Mouse (Mus musculus): ENCODE data around the gene Kif5c.

Gene Kif5c

GRCm38 (mm10) chr2:49618829-49619718 is at the start of gene Kif5c:
Gene Kif5c, plus strand, starts transcription at chr2:49619298.
- in situ Hi-C loops (cut with MboI; ENCODE audit: low pct_unique_long_range_greater_than_20kb in 1 of 2, low sequenced_read_pairs in 2 of 2, unreplicated experiment in 1 of 2), result no loop called here

- in situ Hi-C loops (cut with MboI; ENCODE audit: low pct_unique_long_range_greater_than_20kb in 1 of 2, low sequenced_read_pairs in 2 of 2, unreplicated experiment in 1 of 2), result no loop called here
Observed at GRCm38 (mm10) chr2:49569862-49570777, 49.0 kb upstream of the Kif5c start.

GRCm38 (mm10) chr2:49570778-49571101 is 48.4 kb upstream of the Kif5c start:
- in situ Hi-C loops (cut with MboI; ENCODE audit: low pct_unique_long_range_greater_than_20kb in 1 of 2, low sequenced_read_pairs in 2 of 2, unreplicated experiment in 1 of 2), result no loop called here

GRCm38 (mm10) chr2:49571159-49571920 is 47.8 kb upstream of the Kif5c start:
- in situ Hi-C loops (cut with MboI; ENCODE audit: low pct_unique_long_range_greater_than_20kb in 1 of 2, low sequenced_read_pairs in 2 of 2, unreplicated experiment in 1 of 2), result no loop called here

GRCm38 (mm10) chr2:49572111-49572642 is 46.9 kb upstream of the Kif5c start:
- in situ Hi-C loops (cut with MboI; ENCODE audit: low pct_unique_long_range_greater_than_20kb in 1 of 2, low sequenced_read_pairs in 2 of 2, unreplicated experiment in 1 of 2), result no loop called here

GRCm38 (mm10) chr2:49572684-49573083 is 46.4 kb upstream of the Kif5c start:
- in situ Hi-C loops (cut with MboI; ENCODE audit: low pct_unique_long_range_greater_than_20kb in 1 of 2, low sequenced_read_pairs in 2 of 2, unreplicated experiment in 1 of 2), result no loop called here

GRCm38 (mm10) chr2:49573282-49573681 is 45.8 kb upstream of the Kif5c start:
- in situ Hi-C loops (cut with MboI; ENCODE audit: low pct_unique_long_range_greater_than_20kb in 1 of 2, low sequenced_read_pairs in 2 of 2, unreplicated experiment in 1 of 2), result no loop called here

- in situ Hi-C loops (cut with MboI; ENCODE audit: low pct_unique_long_range_greater_than_20kb in 1 of 2, low sequenced_read_pairs in 2 of 2, unreplicated experiment in 1 of 2), result no loop called here
Observed at GRCm38 (mm10) chr2:49580585-49580984, 38.5 kb upstream of the Kif5c start.

GRCm38 (mm10) chr2:49582546-49582945 is 36.6 kb upstream of the Kif5c start:
- in situ Hi-C loops (cut with MboI; ENCODE audit: low pct_unique_long_range_greater_than_20kb in 1 of 2, low sequenced_read_pairs in 2 of 2, unreplicated experiment in 1 of 2), result no loop called here

- in situ Hi-C loops (cut with MboI; ENCODE audit: low pct_unique_long_range_greater_than_20kb in 1 of 2, low sequenced_read_pairs in 2 of 2, unreplicated experiment in 1 of 2), result no loop called here
Observed at GRCm38 (mm10) chr2:49583311-49583710, 35.8 kb upstream of the Kif5c start.

GRCm38 (mm10) chr2:49590450-49590849 is 28.6 kb upstream of the Kif5c start:
- in situ Hi-C loops (cut with MboI; ENCODE audit: low pct_unique_long_range_greater_than_20kb in 1 of 2, low sequenced_read_pairs in 2 of 2, unreplicated experiment in 1 of 2), result no loop called here

GRCm38 (mm10) chr2:49592926-49593325 is 26.2 kb upstream of the Kif5c start:
- in situ Hi-C loops (cut with MboI; ENCODE audit: low pct_unique_long_range_greater_than_20kb in 1 of 2, low sequenced_read_pairs in 2 of 2, unreplicated experiment in 1 of 2), result no loop called here

- in situ Hi-C loops (cut with MboI; ENCODE audit: low pct_unique_long_range_greater_than_20kb in 1 of 2, low sequenced_read_pairs in 2 of 2, unreplicated experiment in 1 of 2), result no loop called here
Observed at GRCm38 (mm10) chr2:49594886-49595285, 24.2 kb upstream of the Kif5c start.

- in situ Hi-C loops (cut with MboI; ENCODE audit: low pct_unique_long_range_greater_than_20kb in 1 of 2, low sequenced_read_pairs in 2 of 2, unreplicated experiment in 1 of 2), result no loop called here
Observed at GRCm38 (mm10) chr2:49596318-49596717, 22.8 kb upstream of the Kif5c start.

- in situ Hi-C loops (cut with MboI; ENCODE audit: low pct_unique_long_range_greater_than_20kb in 1 of 2, low sequenced_read_pairs in 2 of 2, unreplicated experiment in 1 of 2), result no loop called here
Observed at GRCm38 (mm10) chr2:49600021-49600681, 18.9 kb upstream of the Kif5c start.

- in situ Hi-C loops (cut with MboI; ENCODE audit: low pct_unique_long_range_greater_than_20kb in 1 of 2, low sequenced_read_pairs in 2 of 2, unreplicated experiment in 1 of 2), result no loop called here
Observed at GRCm38 (mm10) chr2:49602791-49603349, 16.2 kb upstream of the Kif5c start.

GRCm38 (mm10) chr2:49609611-49610010 is 9.5 kb upstream of the Kif5c start:
- in situ Hi-C loops (cut with MboI; ENCODE audit: low pct_unique_long_range_greater_than_20kb in 1 of 2, low sequenced_read_pairs in 2 of 2, unreplicated experiment in 1 of 2), result no loop called here

GRCm38 (mm10) chr2:49616765-49617164 is 2.3 kb upstream of the Kif5c start:
- in situ Hi-C loops (cut with MboI; ENCODE audit: low pct_unique_long_range_greater_than_20kb in 1 of 2, low sequenced_read_pairs in 2 of 2, unreplicated experiment in 1 of 2), result no loop called here

Measured in mouse embryonic stem cell (cell line).